15 mouse cellular contexts compared by ENCODE assay signal in genomic region chr7:74330858-74331726, GRCm38 (mm10).
DNase-seq lines count a peak whose midpoint lies in the region; ATAC-seq lines count a peak whose summit lies in the region.
"Had no signal": no experiment of that assay in that cellular context is flagged by ENCODE, and none has a peak within 500 bp of the region (broad histone marks: within the 10 kb centered on the region; RNA-seq: fewer than 3 reads in every experiment).

No protein-coding gene starts in this region.

- no peaks in the 10 kb centered on the region for H3K9me3 ChIP-seq in neural tube, embryonic 11.5 days (ENCODE audit: control insufficient read depth, low read length)
- no peaks in the 10 kb centered on the region for H3K9me3 ChIP-seq in neural tube, embryonic 15.5 days (replicated peaks)
- H3K9me3 ChIP-seq in embryonic facial prominence, embryonic 10.5 days = no peaks in the 10 kb centered on the region
- H3K9me3 ChIP-seq in hindbrain, embryonic 15.5 days = no peaks in the 10 kb centered on the region
- H3K9me3 ChIP-seq in stomach, embryonic 16.5 days (replicated peaks; ENCODE audit: control insufficient read depth, low read length) = no peaks in the 10 kb centered on the region
- H3K9me3 ChIP-seq: liver, embryonic 15.5 days had no signal

- no peak overlapping the region for H3K9ac ChIP-seq in neural tube, embryonic 11.5 days (ENCODE audit: low read length)
- no peak overlapping the region for H3K9ac ChIP-seq in neural tube, embryonic 15.5 days (replicated peaks)
- no peak overlapping the region for H3K9ac ChIP-seq in hindbrain, embryonic 15.5 days
- H3K9ac ChIP-seq in stomach, embryonic 16.5 days (ENCODE audit: low read length) = no peak overlapping the region
- H3K9ac ChIP-seq: liver, embryonic 15.5 days had no signal

- H3K4me2 ChIP-seq in neural tube, embryonic 11.5 days (ENCODE audit: low read depth) = no peak overlapping the region
- no peak overlapping the region for H3K4me2 ChIP-seq in neural tube, embryonic 15.5 days
- H3K4me2 ChIP-seq in hindbrain, embryonic 15.5 days = no peak overlapping the region
- H3K4me2 ChIP-seq in stomach, embryonic 16.5 days (ENCODE audit: low read depth, low read length) = no peak overlapping the region
- H3K4me2 ChIP-seq: liver, embryonic 15.5 days had no signal

- DNase-seq in neural tube, embryonic 11.5 days (ENCODE audit: low spot score) = peak; percentile 27
- peak; percentile 26 for DNase-seq in embryonic facial prominence, embryonic 10.5 days (ENCODE audit: low spot score)
- DNase-seq in layer of hippocampus, adult 18-20 months (ENCODE audit: low spot score in 2 of 2) = no peak
- DNase-seq in heart, adult 18-20 months = no peak
- DNase-seq: cerebellum, adult 18-20 months; gastrocnemius, adult 2 months; heart, postnatal 14 days; kidney, adult 11 months; thymus, postnatal 14 days had no signal

- ATAC-seq in neural tube, embryonic 11.5 days (ENCODE audit: insufficient read depth, low FRiP score, low TSS enrichment) = no peak
- ATAC-seq in neural tube, embryonic 15.5 days (ENCODE audit: low FRiP score) = no peak
- no peak for ATAC-seq in hindbrain, embryonic 15.5 days (ENCODE audit: low FRiP score, low read depth)
- 0 out of 2 replicates have a peak, but pooled peaks have one; percentile 47 for ATAC-seq in stomach, embryonic 16.5 days (ENCODE audit: insufficient read depth, low FRiP score)
- ATAC-seq: forebrain, embryonic 14.5 days had no signal

- no peak overlapping the region for H3K4me3 ChIP-seq in neural tube, embryonic 11.5 days (ENCODE audit: low read depth, low read length)
- H3K4me3 ChIP-seq in neural tube, embryonic 15.5 days (replicated peaks) = no peak overlapping the region
- no peak overlapping the region for H3K4me3 ChIP-seq in embryonic facial prominence, embryonic 10.5 days
- no peak overlapping the region for H3K4me3 ChIP-seq in hindbrain, embryonic 15.5 days
- no peak overlapping the region for H3K4me3 ChIP-seq in stomach, embryonic 16.5 days (replicated peaks; ENCODE audit: low read length)
- H3K4me3 ChIP-seq: gastrocnemius, adult 2 months; liver, embryonic 15.5 days had no signal

- 0 out of 2 replicates have a peak, but pooled peaks cover 3% of the 10 kb centered on the region for H3K4me1 ChIP-seq in neural tube, embryonic 11.5 days (ENCODE audit: control insufficient read depth, insufficient read depth, low read length)
- H3K4me1 ChIP-seq in neural tube, embryonic 15.5 days = peaks cover 11% of the 10 kb centered on the region
- peaks cover 15% of the 10 kb centered on the region for H3K4me1 ChIP-seq in embryonic facial prominence, embryonic 10.5 days
- H3K4me1 ChIP-seq in hindbrain, embryonic 15.5 days (replicated peaks) = peaks cover 15% of the 10 kb centered on the region
- H3K4me1 ChIP-seq in stomach, embryonic 16.5 days (ENCODE audit: control insufficient read depth, insufficient read depth, low read length) = 0 out of 2 replicates have a peak, but pooled peaks cover 7% of the 10 kb centered on the region
- H3K4me1 ChIP-seq: liver, embryonic 15.5 days had no signal

- WGBS in neural tube, embryonic 11.5 days = 43% methylated on average over 7 of the region's 7 CpGs
- 45% methylated on average over 7 of the region's 7 CpGs for WGBS in neural tube, embryonic 15.5 days
- 68% methylated on average over 7 of the region's 7 CpGs for WGBS in embryonic facial prominence, embryonic 10.5 days
- WGBS in hindbrain, embryonic 15.5 days = 61% methylated on average over 7 of the region's 7 CpGs
- 42% methylated on average over 7 of the region's 7 CpGs for whole genome bisulfite sequencing in stomach, embryonic 16.5 days

- no peaks in the 10 kb centered on the region for H3K27me3 ChIP-seq in neural tube, embryonic 11.5 days (ENCODE audit: control insufficient read depth, insufficient read depth, low read length)
- H3K27me3 ChIP-seq in neural tube, embryonic 15.5 days (replicated peaks) = no peaks in the 10 kb centered on the region
- no peaks in the 10 kb centered on the region for H3K27me3 ChIP-seq in embryonic facial prominence, embryonic 10.5 days (replicated peaks; ENCODE audit: low read depth, poor library complexity, severe bottlenecking)
- H3K27me3 ChIP-seq in hindbrain, embryonic 15.5 days = no peaks in the 10 kb centered on the region
- H3K27me3 ChIP-seq in stomach, embryonic 16.5 days (ENCODE audit: control insufficient read depth, insufficient read depth, low read length) = no peaks in the 10 kb centered on the region
- H3K27me3 ChIP-seq: liver, embryonic 15.5 days had no signal

- H3K27ac ChIP-seq in neural tube, embryonic 11.5 days (ENCODE audit: low read depth, low read length) = no peak overlapping the region
- H3K27ac ChIP-seq in neural tube, embryonic 15.5 days (replicated peaks) = no peak overlapping the region
- no peak overlapping the region for H3K27ac ChIP-seq in embryonic facial prominence, embryonic 10.5 days (replicated peaks)
- H3K27ac ChIP-seq in hindbrain, embryonic 15.5 days (replicated peaks) = 0 out of 2 replicates have a peak overlapping the region, but pooled peaks have one; percentile 14
- H3K27ac ChIP-seq in stomach, embryonic 16.5 days (ENCODE audit: low read length) = peak overlapping the region; percentile 29; the same call in 1 of the 2 replicates
- H3K27ac ChIP-seq: gastrocnemius, adult 2 months; liver, embryonic 15.5 days; macrophage had no signal

- no peaks in the 10 kb centered on the region for H3K36me3 ChIP-seq in neural tube, embryonic 11.5 days (ENCODE audit: control insufficient read depth, insufficient read depth, low read length)
- H3K36me3 ChIP-seq in neural tube, embryonic 15.5 days = no peaks in the 10 kb centered on the region
- no peaks in the 10 kb centered on the region for H3K36me3 ChIP-seq in embryonic facial prominence, embryonic 10.5 days (replicated peaks)
- H3K36me3 ChIP-seq in hindbrain, embryonic 15.5 days = no peaks in the 10 kb centered on the region
- no peaks in the 10 kb centered on the region for H3K36me3 ChIP-seq in stomach, embryonic 16.5 days (ENCODE audit: control insufficient read depth, insufficient read depth, low read length)
- H3K36me3 ChIP-seq: liver, embryonic 15.5 days had no signal

Comparison
In these comparisons a context has a peak if more than half of its experiments do, and no peak if none do; other contexts are left out.
1. DNase-seq: peak in neural tube, embryonic 11.5 days (single experiment) and embryonic facial prominence, embryonic 10.5 days (single experiment); none in layer of hippocampus, adult 18-20 months (0 of 2) and heart, adult 18-20 months (0 of 2).
2. H3K27ac ChIP-seq: peak in hindbrain, embryonic 15.5 days (single experiment) and stomach, embryonic 16.5 days (single experiment); none in neural tube, embryonic 11.5 days (single experiment), neural tube, embryonic 15.5 days (single experiment) and embryonic facial prominence, embryonic 10.5 days (single experiment).